Mouse (Mus musculus) intestine, embryonic 16.5 days (tissue): ENCODE results near the gene Spag16. TPM values are rescaled to one million over a fixed set of nuclear protein-coding genes. Genes with fewer than 3 reads are reported as not detected.

ENCODE experiments used
- ATAC-seq: fragments of 200-750 bp; cut with Nextera tagmentation; 2 replicates; pipeline ENCODE4 v1.8.0; 2017; ENCODE audit warnings: moderate TSS enrichment, moderate library complexity
- H3K27ac ChIP-seq: fragments of 300-500 bp; sonication (generic); 2 replicates; pipeline ENCODE4 v1.5.1; 2014; ENCODE audit warnings: mild to moderate bottlenecking, low read length
- H3K27me3 ChIP-seq: fragments of 300-500 bp; sonication (generic); replicated peaks from 2 replicates; pipeline ENCODE4 v1.6.1; 2014; ENCODE audit warnings: low read length, control low read depth, mixed read lengths; ENCODE audit not compliant: control insufficient read depth, insufficient read depth
- H3K36me3 ChIP-seq: fragments of 300-500 bp; sonication (generic); 2 replicates; pipeline ENCODE4 v1.6.1; 2014; ENCODE audit warnings: low read length, control low read depth; ENCODE audit not compliant: control insufficient read depth, insufficient read depth
- H3K4me1 ChIP-seq: fragments of 300-500 bp; sonication (generic); 2 replicates; pipeline ENCODE4 v1.6.1; 2014; ENCODE audit warnings: low read length, control low read depth, mixed read lengths; ENCODE audit not compliant: control insufficient read depth, insufficient read depth
- H3K4me2 ChIP-seq: fragments of 300-500 bp; sonication (generic); 2 replicates; pipeline ENCODE4 v1.6.1; 2014; ENCODE audit warnings: low read depth, low read length, control low read depth
- H3K4me3 ChIP-seq: fragments of 300-500 bp; sonication (generic); 2 replicates; pipeline ENCODE4 v1.5.1; 2014; ENCODE audit warnings: mild to moderate bottlenecking, low read length
- H3K9ac ChIP-seq: fragments of 300-500 bp; sonication (generic); 2 replicates; pipeline ENCODE4 v1.6.1; 2014; ENCODE audit warnings: low read depth, low read length
- H3K9me3 ChIP-seq: fragments of 300-500 bp; sonication (generic); 2 replicates; pipeline ENCODE4 v1.6.1; 2016; ENCODE audit warnings: low read length, control low read depth; ENCODE audit not compliant: control insufficient read depth
- WGBS: fragments of 180-500 bp; shearing (Covaris S2); extraction: QIAGEN DNeasy Blood & Tissue Kit; methylation state at CpG from one replicate; pipeline ENCODE4 v1.1.7; 2014; 5-methylcytosine and 5-hydroxymethylcytosine counted together
- polyA plus RNA-seq: library from polyadenylated mRNA; unstranded; fragments of >200 nt; fragmentation: Nextera tagmentation; extraction: Ambion mirVana; gene quantifications from 2 replicates; pipeline ENCODE4 v1.2.1, GENCODE M21; 2015

Spag16 gene
- polyA plus RNA-seq, 1 experiment from 2014 or later, result 0.09 TPM

GRCm38 (mm10) chr1:70067404-70067803, 240.6 kb downstream of the Spag16 start:
- Histone ChIP-seq H3K27ac (no peak overlapping the region), H3K9me3 (no peaks in the 10 kb centered on the region), H3K4me2 (no peak overlapping the region), H3K9ac (no peak overlapping the region), H3K4me3 (no peak overlapping the region), H3K36me3 (no peaks in the 10 kb centered on the region), H3K4me1 (no peaks in the 10 kb centered on the region), H3K27me3 (no peaks in the 10 kb centered on the region)
- WGBS, result 69% methylated on average over 1 of the region's 1 CpGs
- ATAC-seq, result no peak

DNA sequence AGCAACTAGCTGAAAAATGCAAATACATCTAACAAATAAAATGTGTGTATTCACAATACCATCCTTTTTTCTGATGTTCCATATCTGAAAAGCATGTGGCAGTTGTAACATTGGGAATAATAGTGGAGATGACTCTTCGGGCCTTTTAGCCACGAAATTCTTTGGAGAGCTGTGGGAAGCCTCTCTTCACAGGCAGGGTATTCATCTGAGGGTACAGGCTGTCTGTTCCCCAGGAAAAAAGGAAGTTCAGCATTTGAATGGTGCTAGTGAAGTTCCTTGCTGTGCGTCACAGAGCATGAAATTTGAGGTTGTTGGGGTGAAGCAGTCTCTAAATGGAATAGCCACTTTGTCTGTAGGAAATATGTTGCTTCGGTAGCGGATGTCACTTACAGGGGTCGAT, 246.7 kb downstream of the Spag16 start:
- no peaks in the 10 kb centered on the region for H3K9me3 ChIP-seq
- WGBS, result 72% methylated on average over 6 of the region's 6 CpGs
- H3K9ac ChIP-seq, result no peak overlapping the region
- no peaks in the 10 kb centered on the region for H3K27me3 ChIP-seq
- no peaks in the 10 kb centered on the region for H3K4me1 ChIP-seq
- no peak overlapping the region for H3K27ac ChIP-seq
- H3K4me3 ChIP-seq, result no peak overlapping the region
- H3K36me3 ChIP-seq, result no peaks in the 10 kb centered on the region
- H3K4me2 ChIP-seq, result no peak overlapping the region
- ATAC-seq, result no peak

DNA sequence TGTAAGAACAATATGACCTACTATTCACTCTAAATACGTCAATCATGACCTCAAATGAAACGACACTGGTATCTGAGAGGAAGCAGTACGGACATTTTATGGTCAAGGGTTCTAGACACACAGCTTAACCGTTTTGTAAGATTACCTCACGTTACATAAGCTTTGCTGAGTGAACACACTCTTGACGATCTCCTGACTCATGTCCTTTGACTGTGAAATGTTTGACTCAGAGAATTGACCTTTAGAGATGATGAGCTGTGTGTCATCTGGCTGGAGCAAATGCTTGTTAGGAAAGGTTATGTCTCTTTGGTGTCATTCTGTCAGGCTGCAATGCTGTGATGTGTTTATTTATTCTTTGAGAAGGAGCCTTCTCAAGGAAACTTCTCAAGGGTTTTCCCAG, 252.0 kb downstream of the Spag16 start:
- Histone ChIP-seq H3K27ac (no peak overlapping the region), H3K4me3 (no peak overlapping the region), H3K4me1 (no peaks in the 10 kb centered on the region), H3K27me3 (no peaks in the 10 kb centered on the region), H3K9me3 (no peaks in the 10 kb centered on the region), H3K36me3 (no peaks in the 10 kb centered on the region), H3K9ac (no peak overlapping the region), H3K4me2 (no peak overlapping the region)
- ATAC-seq, result no peak
- 56% methylated on average over 6 of the region's 6 CpGs for WGBS

DNA sequence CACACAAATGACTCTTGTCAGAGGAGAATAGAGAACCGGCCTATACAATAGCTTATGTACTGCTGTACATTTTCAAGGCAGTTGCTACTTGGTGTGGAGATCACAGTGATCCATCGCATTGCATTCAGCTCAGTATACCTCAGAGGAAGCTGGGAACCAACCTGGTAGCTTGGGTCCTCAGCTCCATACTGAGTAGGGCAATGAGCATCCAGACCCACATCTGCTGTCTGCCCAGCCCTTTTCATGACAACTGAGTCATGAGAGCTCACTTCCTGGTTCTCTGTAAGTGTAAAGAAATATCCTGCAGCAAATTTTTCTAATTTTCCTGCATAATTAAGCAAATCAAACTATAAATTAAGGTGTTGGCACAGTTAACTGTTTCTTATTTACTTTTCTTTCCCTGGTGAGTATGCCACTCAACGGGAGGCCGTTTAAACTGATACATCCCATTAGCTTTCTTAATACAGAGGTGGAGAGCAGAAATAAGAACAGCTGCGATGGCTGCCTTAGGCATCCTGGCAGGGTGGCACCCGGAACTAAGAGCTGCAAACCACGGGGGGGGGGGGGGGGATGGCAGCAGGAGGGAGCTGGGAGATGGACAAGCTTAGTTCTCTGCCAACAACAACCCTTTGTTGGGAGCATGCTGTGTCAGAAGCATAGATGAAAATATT, 255.6 kb downstream of the Spag16 start:
- no peak for ATAC-seq
- no peaks in the 10 kb centered on the region for H3K4me1 ChIP-seq
- 63% methylated on average over 7 of the region's 7 CpGs for WGBS
- no peak overlapping the region for H3K27ac ChIP-seq
- no peaks in the 10 kb centered on the region for H3K9me3 ChIP-seq
- H3K4me3 ChIP-seq, result no peak overlapping the region
- H3K36me3 ChIP-seq, result no peaks in the 10 kb centered on the region
- H3K9ac ChIP-seq, result no peak overlapping the region
- H3K4me2 ChIP-seq, result no peak overlapping the region
- H3K27me3 ChIP-seq, result no peaks in the 10 kb centered on the region

GRCm38 (mm10) chr1:70104683-70105082, 277.9 kb downstream of the Spag16 start:
- H3K4me3 ChIP-seq, result no peak overlapping the region
- no peak overlapping the region for H3K27ac ChIP-seq
- no peaks in the 10 kb centered on the region for H3K9me3 ChIP-seq
- no peaks in the 10 kb centered on the region for H3K4me1 ChIP-seq
- WGBS, result 89% methylated on average over 8 of the region's 8 CpGs
- no peak for ATAC-seq
- no peaks in the 10 kb centered on the region for H3K36me3 ChIP-seq
- H3K4me2 ChIP-seq, result no peak overlapping the region
- H3K27me3 ChIP-seq, result no peaks in the 10 kb centered on the region
- H3K9ac ChIP-seq, result no peak overlapping the region

DNA sequence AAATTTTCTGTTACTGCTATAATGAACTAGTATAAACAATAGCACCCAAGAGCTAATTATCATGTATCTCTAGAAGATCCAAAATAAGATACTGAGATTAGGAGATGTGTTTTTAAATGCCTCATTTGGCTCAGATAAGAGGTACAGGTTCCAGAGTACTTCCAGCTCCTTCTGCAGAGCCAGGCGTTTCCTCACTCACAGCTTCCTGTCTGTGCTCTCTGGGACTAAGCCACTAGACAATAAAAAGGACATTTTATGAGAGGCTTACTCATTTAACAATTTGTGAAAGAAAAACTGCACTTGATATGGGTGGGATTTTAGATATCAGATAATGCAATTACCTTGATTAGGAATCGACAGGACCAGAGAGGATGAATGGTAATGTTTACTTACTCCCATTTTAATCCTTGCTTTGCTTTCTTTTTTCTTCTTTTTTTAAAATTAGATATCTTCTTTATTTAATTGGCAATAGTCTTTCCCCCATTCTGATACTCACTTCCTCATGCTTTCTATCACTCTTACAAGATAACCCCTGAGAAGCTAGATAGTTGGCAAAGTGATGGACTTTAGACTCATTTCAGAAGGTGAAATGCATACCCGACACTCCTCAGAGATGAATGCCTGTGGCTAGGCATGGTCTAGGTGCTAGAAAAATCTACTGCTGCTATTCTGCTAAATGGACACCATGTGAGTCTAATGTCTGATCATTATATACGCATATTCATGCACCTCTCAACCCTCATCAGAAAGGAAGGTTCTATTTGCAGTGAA, 289.6 kb downstream of the Spag16 start:
- Histone ChIP-seq H3K36me3 (no peaks in the 10 kb centered on the region), H3K9me3 (no peaks in the 10 kb centered on the region), H3K9ac (no peak overlapping the region), H3K4me3 (no peak overlapping the region), H3K4me1 (no peaks in the 10 kb centered on the region), H3K4me2 (no peak overlapping the region), H3K27ac (no peak overlapping the region), H3K27me3 (no peaks in the 10 kb centered on the region)
- 59% methylated on average over 4 of the region's 4 CpGs for WGBS
- ATAC-seq, result peak; percentile 99

DNA sequence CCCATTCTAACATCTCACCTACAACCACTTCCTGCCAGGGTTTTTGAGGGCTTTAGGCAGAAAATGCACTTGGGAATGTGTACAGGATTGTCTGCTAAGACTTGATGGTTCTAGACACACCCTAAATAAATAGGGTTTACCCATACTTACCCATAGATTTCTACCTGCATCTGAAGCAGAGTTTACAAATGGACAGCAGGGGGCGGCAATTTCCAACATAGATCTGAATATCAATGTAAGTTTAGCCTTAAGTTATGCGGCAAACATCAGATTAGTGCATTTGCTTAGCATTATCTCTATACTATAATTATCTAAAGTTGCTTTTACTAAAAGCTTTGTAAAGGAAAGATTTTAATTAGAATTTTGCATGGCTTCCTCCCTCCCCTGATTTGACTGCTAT, 301.3 kb downstream of the Spag16 start:
- no peaks in the 10 kb centered on the region for H3K9me3 ChIP-seq
- no peak overlapping the region for H3K4me3 ChIP-seq
- no peak overlapping the region for H3K4me2 ChIP-seq
- 56% methylated on average over 2 of the region's 2 CpGs for WGBS
- no peak for ATAC-seq
- no peaks in the 10 kb centered on the region for H3K27me3 ChIP-seq
- no peaks in the 10 kb centered on the region for H3K4me1 ChIP-seq
- H3K27ac ChIP-seq, result no peak overlapping the region
- H3K36me3 ChIP-seq, result no peaks in the 10 kb centered on the region
- no peak overlapping the region for H3K9ac ChIP-seq

DNA sequence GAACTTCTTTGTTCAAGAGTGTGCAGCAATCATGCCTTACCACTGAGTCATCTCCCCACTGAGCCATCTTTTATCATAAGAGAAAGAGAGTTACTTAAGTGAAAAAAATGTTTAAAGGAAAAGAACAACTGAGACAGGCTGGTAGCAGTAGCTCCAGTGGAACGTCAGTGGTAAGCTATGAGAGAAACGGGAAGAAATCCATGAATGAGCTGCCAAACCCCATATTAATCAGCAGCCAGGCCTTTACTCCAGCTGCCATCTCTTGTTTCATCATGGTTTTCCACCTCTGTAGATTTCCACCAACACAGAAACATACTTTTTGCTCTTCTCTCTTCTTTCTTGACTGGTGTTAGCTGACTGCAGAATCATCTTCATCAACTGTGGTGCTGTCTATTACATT, 308.8 kb downstream of the Spag16 start:
- no peak overlapping the region for H3K4me3 ChIP-seq
- 76% methylated on average over 2 of the region's 2 CpGs for WGBS
- no peaks in the 10 kb centered on the region for H3K4me1 ChIP-seq
- no peaks in the 10 kb centered on the region for H3K27me3 ChIP-seq
- no peak overlapping the region for H3K27ac ChIP-seq
- no peak overlapping the region for H3K4me2 ChIP-seq
- no peaks in the 10 kb centered on the region for H3K36me3 ChIP-seq
- no peak overlapping the region for H3K9ac ChIP-seq
- ATAC-seq, result no peak
- no peaks in the 10 kb centered on the region for H3K9me3 ChIP-seq

- H3K9me3 ChIP-seq, result no peaks in the 10 kb centered on the region
- no peak overlapping the region for H3K4me2 ChIP-seq
- WGBS, result 63% methylated on average over 3 of the region's 3 CpGs
- no peak for ATAC-seq
- H3K4me1 ChIP-seq, result no peaks in the 10 kb centered on the region
- no peak overlapping the region for H3K27ac ChIP-seq
- no peak overlapping the region for H3K4me3 ChIP-seq
- no peaks in the 10 kb centered on the region for H3K36me3 ChIP-seq
- no peaks in the 10 kb centered on the region for H3K27me3 ChIP-seq
- H3K9ac ChIP-seq, result no peak overlapping the region
These were observed 338.8 kb downstream of the Spag16 start for GRCm38 (mm10) chr1:70165343-70166158.
